Mouse (Mus musculus): ENCODE results near the gene BC029722. TPM values are rescaled to one million over a fixed set of nuclear protein-coding genes. Genes with fewer than 3 reads are reported as not detected.

Gene BC029722
- total RNA-seq (2014; rRNA removed): 5.0 and 5.5 TPM in 2 replicates
- polyA plus RNA-seq (2012; rRNA removed): 23.7 and 26.9 TPM in 2 replicates

- TF ChIP-seq POLR2A (IDR thresholded peaks at IDR 0.05; ENCODE audit: extremely low read depth, insufficient read depth, low read length) (no peak), CTCF (IDR thresholded peaks at IDR 0.05; ENCODE audit: low read depth, low read length) (no peak)
Observed at GRCm38 (mm10) chr2:155819392-155819448, at the start of gene BC029722. Gene BC029722, minus strand, starts transcription at chr2:155819426.

DNA sequence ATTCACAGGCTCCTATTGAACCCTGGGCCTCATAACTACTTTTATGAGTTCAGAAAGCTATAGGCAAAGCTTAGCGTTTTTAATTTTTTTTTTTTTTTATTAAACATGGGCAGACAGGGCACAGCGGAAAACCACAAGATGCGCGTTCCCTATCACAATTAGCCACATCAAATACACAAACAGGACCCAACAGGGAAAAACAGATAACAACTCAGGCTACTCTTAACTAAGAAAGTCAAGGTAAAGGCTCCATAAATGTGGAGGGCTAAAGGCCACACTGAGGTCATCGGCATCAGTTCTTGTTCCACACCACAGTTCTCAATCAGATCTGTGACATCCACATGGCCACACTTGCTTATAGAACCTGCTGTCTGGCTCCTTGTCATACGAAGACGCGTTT lies 49.1 kb upstream of the BC029722 start:
- TF ChIP-seq CTCF (IDR thresholded peaks at IDR 0.05; ENCODE audit: low read depth, low read length) (no peak), POLR2A (IDR thresholded peaks at IDR 0.05; ENCODE audit: extremely low read depth, insufficient read depth, low read length) (no peak)
- Histone ChIP-seq H3K27ac (replicated peaks; ENCODE audit: insufficient read depth, low read depth, low read length) (no peak overlapping the region), H3K36me3 (ENCODE audit: control insufficient read depth, insufficient read depth, low read length) (peaks cover 2% of the 10 kb centered on the region; the same call in 1 of the 2 replicates), H3K4me1 (ENCODE audit: control insufficient read depth, insufficient read depth, low read length) (no peaks in the 10 kb centered on the region), H3K9ac (ENCODE audit: low read depth, low read length) (no peak overlapping the region), H3K4me3 (ENCODE audit: insufficient read depth, low read depth, low read length) (no peak overlapping the region), H3K79me2 (ENCODE audit: control insufficient read depth, insufficient read depth, low read length) (no peaks in the 10 kb centered on the region; the same call in 1 of the 2 replicates), H3K27me3 (ENCODE audit: control insufficient read depth, insufficient read depth, low read length) (no peaks in the 10 kb centered on the region)
- WGBS: 97% methylated on average over 8 of the region's 8 CpGs
- DNase-seq (ENCODE audit: extremely low read depth, low read depth, low spot score): no peak

More at GRCm38 (mm10) chr2:155819392-155819448, at the start of gene BC029722:
- H3K27ac ChIP-seq (replicated peaks; ENCODE audit: insufficient read depth, low read depth, low read length): peak within 1 kb of the TSS; percentile 73
- H3K4me1 ChIP-seq (ENCODE audit: control insufficient read depth, insufficient read depth, low read length): peaks cover 18% of the 10 kb centered on the region
- no peaks in the 10 kb centered on the region for H3K79me2 ChIP-seq (ENCODE audit: control insufficient read depth, insufficient read depth, low read length)
- H3K27me3 ChIP-seq (ENCODE audit: control insufficient read depth, insufficient read depth, low read length): no peaks in the 10 kb centered on the region
- peaks cover 20% of the 10 kb centered on the region; the same call in 1 of the 2 replicates for H3K36me3 ChIP-seq (ENCODE audit: control insufficient read depth, insufficient read depth, low read length)
- peak within 1 kb of the TSS; percentile 64 for H3K4me3 ChIP-seq (ENCODE audit: insufficient read depth, low read depth, low read length)
- DNase-seq (ENCODE audit: extremely low read depth, low read depth, low spot score): no peak
- peak within 1 kb of the TSS; percentile 74 for H3K9ac ChIP-seq (ENCODE audit: low read depth, low read length)

DNA sequence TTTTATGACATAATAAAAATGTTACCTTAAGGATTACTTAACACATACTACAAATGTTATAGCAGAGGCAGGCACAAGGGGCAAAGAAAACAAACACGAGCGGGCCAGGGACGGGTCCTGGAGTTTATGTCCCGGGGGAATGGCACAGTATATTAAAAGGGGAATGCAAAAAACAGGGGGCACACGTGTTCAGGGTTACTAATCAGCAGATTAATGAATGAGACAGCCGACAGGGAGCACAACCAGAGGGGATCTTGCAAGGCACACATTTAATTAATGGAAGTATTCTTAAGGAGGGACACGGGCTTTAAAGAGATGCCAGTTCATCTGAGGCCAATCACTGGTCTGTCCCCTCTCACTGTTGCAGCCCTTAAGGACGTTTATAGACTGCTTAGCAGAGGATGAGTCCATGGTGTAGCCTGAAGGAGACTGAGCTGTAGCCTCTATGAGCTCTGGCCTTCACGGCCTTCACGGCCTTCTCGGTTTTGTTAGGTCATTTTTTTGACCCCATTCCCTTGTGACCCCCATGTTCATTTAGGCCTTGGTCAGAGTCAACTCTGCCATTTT lies 44.2 kb upstream of the BC029722 start:
- Histone ChIP-seq H3K4me1 (ENCODE audit: control insufficient read depth, insufficient read depth, low read length) (no peaks in the 10 kb centered on the region), H3K79me2 (ENCODE audit: control insufficient read depth, insufficient read depth, low read length) (no peaks in the 10 kb centered on the region), H3K27ac (replicated peaks; ENCODE audit: insufficient read depth, low read depth, low read length) (no peak overlapping the region), H3K36me3 (ENCODE audit: control insufficient read depth, insufficient read depth, low read length) (no peaks in the 10 kb centered on the region), H3K4me3 (ENCODE audit: insufficient read depth, low read depth, low read length) (no peak overlapping the region), H3K9ac (ENCODE audit: low read depth, low read length) (no peak overlapping the region), H3K27me3 (ENCODE audit: control insufficient read depth, insufficient read depth, low read length) (no peaks in the 10 kb centered on the region)
- no peak for DNase-seq (ENCODE audit: extremely low read depth, low read depth, low spot score)
- WGBS: 88% methylated on average over 11 of the region's 11 CpGs
- TF ChIP-seq CTCF (IDR thresholded peaks at IDR 0.05; ENCODE audit: low read depth, low read length): no peak

- Histone ChIP-seq H3K27me3 (ENCODE audit: control insufficient read depth, insufficient read depth, low read length) (no peaks in the 10 kb centered on the region), H3K79me2 (ENCODE audit: control insufficient read depth, insufficient read depth, low read length) (no peaks in the 10 kb centered on the region), H3K27ac (replicated peaks; ENCODE audit: insufficient read depth, low read depth, low read length) (no peak overlapping the region), H3K4me3 (ENCODE audit: insufficient read depth, low read depth, low read length) (no peak overlapping the region), H3K4me1 (ENCODE audit: control insufficient read depth, insufficient read depth, low read length) (no peaks in the 10 kb centered on the region), H3K9ac (ENCODE audit: low read depth, low read length) (no peak overlapping the region), H3K36me3 (ENCODE audit: control insufficient read depth, insufficient read depth, low read length) (no peaks in the 10 kb centered on the region)
- TF ChIP-seq CTCF (IDR thresholded peaks at IDR 0.05; ENCODE audit: low read depth, low read length): no peak
- TF ChIP-seq POLR2A (IDR thresholded peaks at IDR 0.05; ENCODE audit: extremely low read depth, insufficient read depth, low read length): no peak
- DNase-seq (ENCODE audit: extremely low read depth, low read depth, low spot score): no peak
- WGBS: 94% methylated on average over 13 of the region's 13 CpGs
Observed at GRCm38 (mm10) chr2:155862573-155863300, 43.5 kb upstream of the BC029722 start.

GRCm38 (mm10) chr2:155861581-155861980 lies 42.4 kb upstream of the BC029722 start:
- Histone ChIP-seq H3K4me3 (ENCODE audit: insufficient read depth, low read depth, low read length) (no peak overlapping the region), H3K27me3 (ENCODE audit: control insufficient read depth, insufficient read depth, low read length) (no peaks in the 10 kb centered on the region), H3K27ac (replicated peaks; ENCODE audit: insufficient read depth, low read depth, low read length) (no peak overlapping the region), H3K79me2 (ENCODE audit: control insufficient read depth, insufficient read depth, low read length) (no peaks in the 10 kb centered on the region), H3K4me1 (ENCODE audit: control insufficient read depth, insufficient read depth, low read length) (no peaks in the 10 kb centered on the region), H3K36me3 (ENCODE audit: control insufficient read depth, insufficient read depth, low read length) (peaks cover 4% of the 10 kb centered on the region; the same call in 1 of the 2 replicates), H3K9ac (ENCODE audit: low read depth, low read length) (no peak overlapping the region)
- WGBS: 95% methylated on average over 6 of the region's 6 CpGs
- no peak for DNase-seq (ENCODE audit: extremely low read depth, low read depth, low spot score)
- TF ChIP-seq CTCF (IDR thresholded peaks at IDR 0.05; ENCODE audit: low read depth, low read length) (no peak), POLR2A (IDR thresholded peaks at IDR 0.05; ENCODE audit: extremely low read depth, insufficient read depth, low read length) (no peak)

- WGBS: 63% methylated on average over 7 of the region's 7 CpGs
Observed at GRCm38 (mm10) chr2:155860102-155860501, 40.9 kb upstream of the BC029722 start.

More at GRCm38 (mm10) chr2:155860102-155860501, 40.9 kb upstream of the BC029722 start:
- DNase-seq (ENCODE audit: extremely low read depth, low read depth, low spot score): peak; percentile 16
- H3K27ac ChIP-seq (replicated peaks; ENCODE audit: insufficient read depth, low read depth, low read length): no peak overlapping the region
- H3K4me1 ChIP-seq (ENCODE audit: control insufficient read depth, insufficient read depth, low read length): no peaks in the 10 kb centered on the region
- H3K79me2 ChIP-seq (ENCODE audit: control insufficient read depth, insufficient read depth, low read length): no peaks in the 10 kb centered on the region
- no peak overlapping the region for H3K4me3 ChIP-seq (ENCODE audit: insufficient read depth, low read depth, low read length)
- no peaks in the 10 kb centered on the region for H3K27me3 ChIP-seq (ENCODE audit: control insufficient read depth, insufficient read depth, low read length)
- H3K9ac ChIP-seq (ENCODE audit: low read depth, low read length): no peak overlapping the region
- peaks cover 7% of the 10 kb centered on the region; the same call in 1 of the 2 replicates for H3K36me3 ChIP-seq (ENCODE audit: control insufficient read depth, insufficient read depth, low read length)
- TF ChIP-seq POLR2A (IDR thresholded peaks at IDR 0.05; ENCODE audit: extremely low read depth, insufficient read depth, low read length): no peak
- no peak for TF ChIP-seq CTCF (IDR thresholded peaks at IDR 0.05; ENCODE audit: low read depth, low read length)

Data from liver, adult 2 months (tissue).